Mouse (Mus musculus): ENCODE data around the gene Igsf9.

DNA sequence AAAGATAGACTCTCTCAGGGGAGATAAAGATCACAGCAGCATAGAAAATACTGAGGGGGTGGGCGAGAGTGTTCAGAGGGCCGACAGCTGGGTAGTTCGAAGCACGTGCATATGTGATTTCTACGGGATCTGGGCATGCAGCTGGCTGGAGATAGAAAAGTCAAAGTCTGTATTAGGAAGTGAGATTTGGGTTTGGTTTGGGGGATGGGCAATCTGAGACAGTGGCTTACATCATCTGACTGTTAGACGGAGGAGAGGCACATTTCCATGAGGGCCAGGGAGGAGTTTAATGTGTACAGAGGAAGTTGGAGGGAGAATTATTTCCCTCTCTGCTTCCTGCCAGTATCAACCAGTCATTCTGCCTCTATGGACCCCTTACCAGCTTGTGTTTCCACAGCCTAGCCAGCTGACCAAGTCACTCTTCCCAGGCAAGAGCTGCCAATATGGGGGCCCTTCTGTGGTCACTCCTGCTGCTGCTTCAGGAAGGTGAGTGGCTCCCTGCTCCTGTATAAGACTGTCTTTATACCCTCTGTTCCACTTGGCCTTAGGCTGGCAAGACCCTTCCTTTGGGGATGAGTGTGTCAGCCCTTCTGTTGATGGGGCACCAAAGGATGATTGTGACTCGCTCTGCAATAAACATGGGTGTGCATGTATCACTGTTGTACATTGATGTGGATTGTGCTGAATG lies 6.4 kb upstream of the Igsf9 start, which contains the start of gene Slamf9:
- TF ChIP-seq POLR2A (IDR thresholded peaks at IDR 0.05; ENCODE audit: insufficient read length, low read depth) (no peak), MAX (IDR thresholded peaks at IDR 0.05; ENCODE audit: low read depth) (no peak), SRF (IDR thresholded peaks at IDR 0.05; ENCODE audit: control insufficient read depth, insufficient read length, low read depth) (no peak), POLR2AphosphoS2 (IDR thresholded peaks at IDR 0.05; ENCODE audit: insufficient read length, low read depth) (no peak), TCF12 (IDR thresholded peaks at IDR 0.05; ENCODE audit: insufficient read depth, poor library complexity, severe bottlenecking) (no peak), MYOD1 (IDR thresholded peaks at IDR 0.05; ENCODE audit: control insufficient read depth in 1 of 3, insufficient read length in 2 of 3, low read depth in 2 of 3) (no peak), USF1 (IDR thresholded peaks at IDR 0.05; ENCODE audit: low read depth) (no peak), CEBPB (IDR thresholded peaks at IDR 0.05; ENCODE audit: insufficient read depth, poor library complexity, severe bottlenecking) (no peak)
